Mouse (Mus musculus) small intestine, adult 2 months (tissue): ENCODE measurements around the gene Tomm6. TPM values are rescaled to one million over a fixed set of nuclear protein-coding genes. Genes with fewer than 3 reads are reported as not detected.

Source experiments
- H3K27ac ChIP-seq: fragments of 200-500 bp; 2 replicates; pipeline ENCODE4 v1.5.1; 2012; ENCODE audit warnings: low read depth, low read length, control low read depth, inconsistent platforms; ENCODE audit not compliant: insufficient read depth
- H3K27me3 ChIP-seq: fragments of 200-500 bp; 2 replicates; pipeline ENCODE4 v1.6.1; 2012; ENCODE audit warnings: mild to moderate bottlenecking, moderate library complexity, low read length, inconsistent platforms; ENCODE audit not compliant: control insufficient read depth, insufficient read depth
- H3K36me3 ChIP-seq: fragments of 200-500 bp; 2 replicates; pipeline ENCODE4 v1.6.1; 2012; ENCODE audit warnings: mild to moderate bottlenecking, low read length, control low read depth, inconsistent platforms; ENCODE audit not compliant: control insufficient read depth, insufficient read depth
- H3K4me1 ChIP-seq: fragments of 200-500 bp; 2 replicates; pipeline ENCODE4 v1.6.1; 2012; ENCODE audit warnings: low read length, inconsistent platforms, mixed read lengths; ENCODE audit not compliant: control insufficient read depth, insufficient read depth, insufficient read length
- H3K4me3 ChIP-seq: fragments of 200-500 bp; 2 replicates; pipeline ENCODE4 v1.5.1; 2012; ENCODE audit warnings: low read depth, mild to moderate bottlenecking, control low read depth, inconsistent platforms, low read length, moderate library complexity
- CTCF ChIP-seq: fragments of 200-500 bp; IDR thresholded peaks from 2 replicates; pipeline ENCODE4 v1.5.1; 2012; ENCODE audit warnings: low read depth, mild to moderate bottlenecking, control low read depth, inconsistent platforms, low read length, moderate library complexity, mixed read lengths; ENCODE audit not compliant: insufficient replicate concordance, insufficient read length; ENCODE audit errors: extremely low read depth
- POLR2A ChIP-seq: fragments of 200-500 bp; IDR thresholded peaks from 2 replicates; pipeline ENCODE4 v1.6.1; 2012; ENCODE audit warnings: low read depth, mild to moderate bottlenecking, control low read depth, inconsistent platforms, low read length, moderate library complexity
- WGBS: fragments of 180-500 bp; shearing (Covaris S2); methylation state at CpG from one replicate; pipeline ENCODE4 v1.1.7; 2018; 5-methylcytosine and 5-hydroxymethylcytosine counted together
- polyA plus RNA-seq: library from polyadenylated mRNA; depleted of rRNA; stranded (reverse); fragments of >200 nt; gene quantifications from 2 replicates; pipeline ENCODE4 v1.2.3, GENCODE M21; 2012

The Tomm6 gene
- polyA plus RNA-seq, 1 experiment: 59.0 TPM

- Histone ChIP-seq H3K36me3 (peaks cover 2% of the 10 kb centered on the region; the same call in 1 of the 2 replicates), H3K27ac (no peak overlapping the region), H3K4me3 (no peak overlapping the region), H3K4me1 (peaks cover 7% of the 10 kb centered on the region; the same call in 1 of the 2 replicates), H3K27me3 (no peaks in the 10 kb centered on the region)
- WGBS: 90% methylated on average over 4 of the region's 4 CpGs
- no peak for TF ChIP-seq CTCF
- no peak for TF ChIP-seq POLR2A
Observed at GRCm38 (mm10) chr17:47704692-47705091, 16.5 kb upstream of the Tomm6 start.

- H3K4me1 ChIP-seq: peaks cover 7% of the 10 kb centered on the region; the same call in 1 of the 2 replicates
- no peak overlapping the region for H3K4me3 ChIP-seq
- no peaks in the 10 kb centered on the region for H3K27me3 ChIP-seq
- H3K36me3 ChIP-seq: peaks cover 4% of the 10 kb centered on the region; the same call in 1 of the 2 replicates
- TF ChIP-seq CTCF (no peak), POLR2A (no peak)
- no peak overlapping the region for H3K27ac ChIP-seq
- WGBS: 74% methylated on average over 20 of the region's 20 CpGs
Observed at GRCm38 (mm10) chr17:47703556-47703955, 15.4 kb upstream of the Tomm6 start.

- H3K27ac ChIP-seq: no peak overlapping the region
- peaks cover 1% of the 10 kb centered on the region; the same call in 1 of the 2 replicates for H3K4me1 ChIP-seq
- peaks cover 4% of the 10 kb centered on the region; the same call in 1 of the 2 replicates for H3K36me3 ChIP-seq
- H3K27me3 ChIP-seq: no peaks in the 10 kb centered on the region
- WGBS: 79% methylated on average over 28 of the region's 28 CpGs
- H3K4me3 ChIP-seq: no peak overlapping the region
- TF ChIP-seq CTCF: no peak
- TF ChIP-seq POLR2A: no peak
Observed at GRCm38 (mm10) chr17:47702548-47703345, 14.6 kb upstream of the Tomm6 start.

- WGBS: 88% methylated on average over 9 of the region's 9 CpGs
- no peak overlapping the region for H3K27ac ChIP-seq
Observed at GRCm38 (mm10) chr17:47701793-47702192, 13.6 kb upstream of the Tomm6 start.

GRCm38 (mm10) chr17:47699055-47699454, 10.9 kb upstream of the Tomm6 start:
- TF ChIP-seq CTCF: no peak
- TF ChIP-seq POLR2A: no peak
- H3K4me3 ChIP-seq: no peak overlapping the region
- WGBS: 74% methylated on average over 2 of the region's 2 CpGs
- H3K27ac ChIP-seq: no peak overlapping the region
- H3K27me3 ChIP-seq: no peaks in the 10 kb centered on the region
- H3K36me3 ChIP-seq: peaks cover 4% of the 10 kb centered on the region; the same call in 1 of the 2 replicates
- H3K4me1 ChIP-seq: peaks cover 2% of the 10 kb centered on the region; the same call in 1 of the 2 replicates

More at GRCm38 (mm10) chr17:47701793-47702192, 13.6 kb upstream of the Tomm6 start:
- H3K27me3 ChIP-seq: no peaks in the 10 kb centered on the region
- no peak overlapping the region for H3K4me3 ChIP-seq
- H3K4me1 ChIP-seq: no peaks in the 10 kb centered on the region; the same call in 1 of the 2 replicates
- H3K36me3 ChIP-seq: peaks cover 4% of the 10 kb centered on the region; the same call in 1 of the 2 replicates
- TF ChIP-seq POLR2A (no peak), CTCF (no peak)

- TF ChIP-seq CTCF: no peak
- no peak for TF ChIP-seq POLR2A
- no peak overlapping the region for H3K4me3 ChIP-seq
- no peak overlapping the region for H3K27ac ChIP-seq
- no peaks in the 10 kb centered on the region for H3K27me3 ChIP-seq
- peaks cover 2% of the 10 kb centered on the region; the same call in 1 of the 2 replicates for H3K4me1 ChIP-seq
- peaks cover 4% of the 10 kb centered on the region; the same call in 1 of the 2 replicates for H3K36me3 ChIP-seq
- WGBS: 91% methylated on average over 10 of the region's 10 CpGs
Observed at GRCm38 (mm10) chr17:47698156-47698555, 10.0 kb upstream of the Tomm6 start.

- H3K27me3 ChIP-seq: no peaks in the 10 kb centered on the region
- WGBS: under 1% methylated on average over 23 of the region's 23 CpGs
- H3K4me3 ChIP-seq: peak overlapping the region; percentile 86
- no peak overlapping the region for H3K27ac ChIP-seq
- peaks cover 2% of the 10 kb centered on the region; the same call in 1 of the 2 replicates for H3K36me3 ChIP-seq
- peaks cover 2% of the 10 kb centered on the region; the same call in 1 of the 2 replicates for H3K4me1 ChIP-seq
- no peak for TF ChIP-seq POLR2A
Observed at GRCm38 (mm10) chr17:47695337-47695710, 7.1 kb upstream of the Tomm6 start.
